Mouse (Mus musculus) testis, postnatal 10 days (tissue): ENCODE data around the gene Exd1.

Experiments used
- DNase-seq: peaks from one replicate; pipeline ENCODE4 v3.0.0; 2021; ENCODE audit warnings: low spot score

Exd1 gene

DNA sequence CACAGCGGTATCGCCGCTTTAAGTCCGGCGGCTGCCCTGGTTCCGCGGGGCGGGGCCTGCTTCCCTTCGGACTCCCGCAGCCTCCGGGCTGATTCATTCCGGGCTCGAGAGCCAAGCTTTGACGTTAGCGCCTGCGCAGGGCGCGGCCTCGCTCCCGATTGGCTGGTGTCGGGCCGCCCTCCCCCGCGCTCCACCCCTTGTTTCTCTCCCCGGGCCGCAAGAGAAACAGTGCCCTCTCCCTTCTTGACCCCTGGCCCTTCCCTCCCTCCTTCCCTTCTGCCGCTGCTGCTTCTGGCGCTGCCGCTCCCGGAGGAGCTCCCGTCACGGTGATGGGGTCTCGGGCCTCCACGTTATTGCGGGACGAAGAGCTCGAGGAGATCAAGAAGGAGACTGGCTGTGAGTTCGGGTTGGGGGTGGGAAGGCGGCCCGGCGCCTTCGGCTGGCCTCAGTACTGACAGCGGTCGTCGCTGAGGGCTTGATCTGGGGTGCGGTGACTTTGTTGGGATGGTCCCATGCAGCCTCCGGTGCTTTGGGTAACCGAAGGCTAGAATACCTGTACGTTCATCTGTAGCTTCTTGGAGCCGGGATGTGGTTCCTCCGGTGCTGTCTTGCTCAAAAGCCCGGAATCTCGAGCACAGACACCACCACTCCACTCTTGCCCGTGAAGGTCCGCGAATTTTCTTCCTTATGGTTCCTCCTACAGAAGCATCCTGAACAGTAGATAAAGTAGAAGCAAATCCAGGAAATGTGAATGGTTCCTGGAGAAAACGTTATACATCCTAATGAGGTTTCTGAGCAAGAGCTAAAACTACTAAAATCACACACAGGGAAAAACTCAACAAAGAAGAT is at the start of gene Exd1, which contains the start of gene Chp1:
TSS of gene Exd1 (minus strand) at position 106 of the 849 bp plus-strand sequence.
TSS of gene Chp1 (plus strand) at position 176 of the 849 bp plus-strand sequence.
- DNase-seq: peak; percentile 99

DNA sequence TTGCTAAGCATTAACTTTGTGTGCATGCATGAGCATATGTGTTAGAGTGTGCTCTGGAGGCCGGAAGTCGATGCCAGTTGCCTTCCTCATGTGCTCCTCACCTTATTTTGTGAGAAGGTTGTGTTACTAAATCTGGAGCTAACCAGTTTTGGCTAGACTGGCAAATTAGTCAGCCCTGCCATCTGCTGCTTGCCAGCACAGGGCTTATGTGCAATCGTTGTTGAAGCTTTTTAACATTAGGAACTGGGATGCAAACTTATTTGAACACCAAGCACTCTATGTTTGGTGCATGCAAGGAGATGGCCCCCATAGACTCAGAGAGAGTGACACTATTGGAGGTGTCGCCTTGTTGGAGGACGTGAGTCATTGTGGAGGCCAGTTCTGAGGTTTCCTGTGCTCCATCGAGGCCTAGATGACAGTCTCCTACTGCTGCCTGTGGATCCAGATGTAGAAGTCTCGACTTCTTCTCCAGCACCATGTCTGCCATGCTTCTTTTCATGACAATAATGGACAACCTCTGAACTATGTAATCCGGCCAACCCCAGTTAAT is 49.4 kb upstream of the Exd1 start:
- no peak for DNase-seq

DNA sequence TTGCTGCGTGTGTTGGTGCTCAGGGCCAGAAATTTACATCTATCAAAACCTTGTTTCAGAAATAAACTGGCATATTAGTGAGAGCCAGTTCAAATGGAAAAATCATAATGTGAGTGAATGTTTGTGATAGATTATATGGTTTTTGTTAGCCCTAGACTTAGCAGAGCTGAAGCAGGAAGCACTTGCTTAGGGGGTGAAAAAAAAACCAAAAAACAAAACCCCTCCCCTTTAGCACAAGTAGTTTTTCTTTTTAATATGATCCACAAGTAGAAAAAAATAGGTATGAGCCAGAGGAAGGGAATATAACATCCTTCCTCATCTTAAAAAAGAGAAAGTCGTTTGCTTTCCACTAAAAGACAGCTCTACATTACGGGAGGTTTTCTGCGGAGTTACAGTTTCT is 47.9 kb upstream of the Exd1 start:
- DNase-seq: no peak

DNA sequence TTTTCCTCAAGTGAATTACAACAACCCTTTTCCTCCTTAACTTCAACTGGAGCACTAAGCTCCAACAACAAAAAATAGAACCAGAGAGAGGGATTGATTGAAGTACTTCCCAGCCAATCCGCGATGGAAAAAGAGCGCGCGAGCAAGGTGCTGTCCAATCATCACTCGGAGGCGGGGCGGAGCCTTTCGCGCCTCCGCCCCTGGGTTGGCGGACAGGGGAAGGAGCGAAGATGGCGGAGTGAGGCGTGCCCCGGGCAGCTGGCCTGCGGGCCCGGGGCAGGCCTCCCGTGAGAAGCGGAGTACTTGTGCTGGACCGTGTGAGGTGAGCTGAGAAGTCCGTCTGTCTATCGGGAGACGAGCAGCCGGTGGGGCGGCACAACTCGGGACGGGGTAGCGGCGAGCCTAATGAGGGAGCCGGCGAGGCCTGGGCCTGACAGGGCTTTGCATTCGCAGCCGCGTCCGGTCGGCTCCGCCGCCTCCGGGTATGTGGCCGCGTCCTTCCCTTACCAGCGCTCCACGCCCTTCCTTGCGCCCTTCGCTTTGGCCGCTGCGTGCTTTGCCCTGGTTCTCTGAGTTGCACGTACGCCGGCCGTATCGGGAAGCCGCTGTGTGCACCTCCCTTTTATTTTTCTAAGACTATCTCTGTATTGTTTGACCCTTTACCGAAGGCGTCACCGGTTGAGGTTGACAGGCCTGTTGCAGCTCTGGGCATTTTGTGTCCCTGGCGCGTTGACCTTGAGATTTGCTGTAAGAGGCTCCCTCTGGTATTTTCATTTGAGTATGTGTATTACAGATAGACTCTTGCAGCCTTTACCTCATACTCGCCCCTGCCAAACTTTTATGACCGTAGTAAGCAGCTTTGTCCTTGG is 46.9 kb upstream of the Exd1 start:
- DNase-seq: peak; percentile 97

DNA sequence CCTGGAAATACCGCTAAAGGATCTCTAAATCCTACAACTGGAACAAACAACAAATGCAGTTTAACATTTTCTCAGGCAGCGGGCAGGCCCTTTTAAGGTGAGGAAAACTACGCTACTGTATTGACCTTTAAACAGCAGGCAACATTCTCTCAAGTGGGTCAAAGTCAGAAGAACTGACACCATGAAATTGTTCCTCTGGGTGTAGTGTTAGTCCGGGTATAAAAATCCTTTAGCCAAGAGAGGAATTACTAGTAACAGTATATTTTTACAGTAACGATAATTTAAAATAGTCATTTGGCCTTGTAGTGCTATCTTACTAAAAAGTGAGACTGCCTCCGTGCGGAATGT is 46.3 kb upstream of the Exd1 start:
- DNase-seq: no peak

DNA sequence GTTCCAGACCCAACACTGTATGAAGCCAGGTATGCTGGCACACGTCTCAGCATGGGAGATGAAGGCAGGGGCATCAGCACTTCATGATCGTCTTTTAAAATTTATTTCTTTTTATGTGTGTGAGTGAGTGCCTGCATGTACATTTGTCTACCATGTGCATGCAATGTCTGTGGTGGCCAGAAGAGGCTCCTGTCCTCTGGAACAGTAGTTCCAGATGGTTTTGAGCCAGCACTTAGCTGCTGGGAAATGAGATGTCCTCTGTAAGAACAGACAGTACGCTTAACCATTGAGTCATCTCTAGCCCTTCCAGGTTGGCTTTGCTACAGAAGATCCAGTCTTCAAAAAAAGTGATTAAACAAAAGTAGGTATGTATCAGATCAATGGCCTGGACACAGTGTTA is 43.8 kb upstream of the Exd1 start:
- no peak for DNase-seq

DNA sequence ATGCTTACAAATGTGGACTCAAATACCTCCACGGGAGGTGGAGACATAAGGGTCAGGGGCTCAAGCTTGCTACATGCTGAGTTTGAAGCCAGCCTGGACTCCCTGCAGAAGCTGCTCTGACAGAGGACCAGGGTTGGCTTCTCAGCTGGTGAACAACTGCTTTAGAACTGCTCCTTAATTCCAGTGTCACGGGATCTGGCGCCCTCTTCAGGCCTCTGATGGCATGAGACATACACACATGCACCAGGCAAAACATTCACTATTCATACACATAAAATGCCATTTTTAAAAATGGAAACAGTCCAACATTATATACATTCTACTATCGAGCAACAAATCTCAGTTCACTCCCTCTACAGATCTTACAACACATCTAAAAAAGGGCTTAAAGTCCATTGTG is 40.0 kb upstream of the Exd1 start:
- peak; percentile 79 for DNase-seq

DNA sequence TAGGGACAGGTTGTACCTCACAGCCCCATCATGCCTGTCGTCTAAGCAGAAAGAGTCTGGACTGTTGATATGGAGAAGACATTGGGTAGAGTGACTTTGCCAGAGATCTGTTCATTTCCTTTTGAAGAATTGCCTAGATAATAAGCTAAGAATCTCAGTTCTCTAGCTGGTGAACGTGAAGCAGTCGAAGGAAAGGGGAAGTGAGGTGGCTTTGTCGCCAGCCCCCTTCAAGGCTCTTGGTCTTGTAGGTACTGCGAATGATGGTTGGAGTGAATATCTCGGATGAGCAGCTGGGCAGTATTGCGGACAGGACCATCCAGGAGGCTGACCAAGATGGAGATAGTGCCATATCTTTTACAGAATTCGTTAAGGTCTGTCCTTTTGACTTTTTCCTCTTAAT is 36.9 kb upstream of the Exd1 start:
- DNase-seq: no peak

DNA sequence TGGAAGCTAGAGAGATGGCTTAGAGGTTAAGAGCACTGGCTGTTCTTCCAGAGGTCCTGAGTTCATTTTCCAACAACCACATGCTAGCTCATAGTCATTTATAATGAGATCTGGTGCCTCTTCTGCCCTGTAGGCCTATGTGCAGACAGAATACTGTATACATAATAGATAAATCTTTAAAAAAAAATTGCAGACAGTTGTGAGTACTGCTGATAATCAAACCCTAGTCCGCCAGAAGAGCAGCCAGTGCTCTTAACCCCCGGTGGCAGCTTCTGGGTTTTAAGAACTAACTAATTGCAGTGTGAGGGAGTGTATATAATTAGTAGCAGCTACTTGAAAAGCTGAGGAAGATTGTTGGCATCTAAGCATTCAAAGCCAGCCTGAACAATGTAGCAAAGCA is 36.0 kb upstream of the Exd1 start:
- DNase-seq: no peak

DNA sequence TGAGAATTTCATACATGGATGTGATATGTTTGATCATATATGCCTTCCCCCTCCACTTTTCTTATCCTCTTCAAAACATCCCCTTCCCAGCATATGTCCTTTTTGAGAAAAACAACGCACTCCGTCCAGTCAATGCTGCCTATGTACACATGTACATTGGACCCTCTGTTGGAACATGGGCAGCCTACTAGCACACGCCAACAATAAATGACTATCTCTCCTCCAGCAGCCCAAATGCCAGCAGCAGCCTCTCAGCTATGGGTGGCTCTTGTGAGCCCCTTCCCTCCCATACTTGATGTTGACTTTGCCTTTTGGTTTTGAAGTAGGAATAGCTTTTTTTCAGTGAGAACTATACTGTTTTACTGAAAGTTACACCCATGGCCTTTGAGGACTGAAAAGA is 34.1 kb upstream of the Exd1 start:
- no peak for DNase-seq

DNA sequence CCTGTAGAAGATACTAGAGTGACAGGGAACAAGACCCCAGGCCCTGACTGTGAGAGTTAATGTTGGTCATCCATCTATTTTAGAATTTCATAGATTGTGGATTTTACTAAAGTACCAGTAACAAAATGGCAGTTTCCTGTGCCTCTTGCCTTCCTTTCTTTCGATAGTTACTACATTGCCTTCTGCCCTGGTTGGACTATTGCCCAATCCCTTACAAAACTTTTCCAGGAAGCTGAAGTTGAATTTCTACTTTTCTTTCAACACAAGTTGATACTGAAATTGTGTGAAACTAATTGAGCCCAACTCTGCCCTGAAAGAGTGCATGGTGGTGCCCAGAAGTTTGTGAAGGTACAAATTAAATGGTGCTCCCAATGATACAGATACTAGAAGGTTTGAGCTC is 25.0 kb upstream of the Exd1 start:
- no peak for DNase-seq

DNA sequence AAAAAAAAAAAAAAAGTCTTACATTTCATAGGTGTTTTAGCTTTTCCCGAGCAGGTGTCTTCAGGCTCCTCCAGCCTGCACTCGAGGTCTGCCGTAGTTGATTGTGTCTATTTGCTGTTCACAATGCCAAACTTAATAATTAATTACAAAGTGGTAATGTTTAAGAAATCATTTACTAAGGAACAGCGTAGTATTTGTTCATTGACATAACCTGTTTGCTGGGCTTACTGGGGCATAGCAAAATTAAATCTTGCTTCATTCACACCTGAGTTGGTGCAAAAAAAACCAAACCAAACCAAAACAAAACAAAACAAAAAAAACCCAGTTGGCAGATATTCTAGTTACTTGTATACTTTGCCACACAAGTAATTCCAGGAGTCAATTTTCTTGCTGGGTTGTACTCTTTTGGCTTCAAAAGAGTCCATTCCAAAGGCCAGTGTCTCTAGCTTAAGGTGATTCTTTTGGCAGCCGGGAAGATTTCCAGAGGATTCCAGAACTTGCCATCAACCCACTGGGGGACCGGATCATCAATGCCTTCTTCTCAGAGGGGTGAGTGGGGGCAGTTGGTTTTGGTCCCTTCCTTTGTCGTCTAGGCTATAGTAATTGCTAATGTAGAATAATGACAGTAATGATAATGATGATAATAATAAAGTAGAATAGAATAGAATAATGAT is 18.9 kb upstream of the Exd1 start:
- DNase-seq: no peak

DNA sequence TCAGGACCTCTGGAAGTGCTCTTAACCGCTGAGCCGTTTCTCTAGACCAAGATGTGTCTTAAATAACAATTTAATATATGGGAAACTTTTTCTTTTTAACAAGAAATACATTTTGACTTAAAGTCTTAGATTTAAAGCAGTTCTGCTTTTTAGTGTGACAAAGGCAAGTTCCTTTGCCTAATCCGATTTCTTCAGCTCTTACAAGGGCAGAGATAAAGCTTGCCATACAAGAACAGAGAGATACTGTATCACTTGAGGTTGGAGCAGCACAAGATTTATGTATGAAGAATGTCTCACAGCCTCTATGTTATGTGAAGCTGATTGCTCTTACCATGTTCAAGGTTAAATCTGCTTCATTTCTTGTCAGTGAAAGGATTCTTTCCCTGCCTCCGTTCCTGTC is 17.9 kb upstream of the Exd1 start:
- no peak for DNase-seq

DNA sequence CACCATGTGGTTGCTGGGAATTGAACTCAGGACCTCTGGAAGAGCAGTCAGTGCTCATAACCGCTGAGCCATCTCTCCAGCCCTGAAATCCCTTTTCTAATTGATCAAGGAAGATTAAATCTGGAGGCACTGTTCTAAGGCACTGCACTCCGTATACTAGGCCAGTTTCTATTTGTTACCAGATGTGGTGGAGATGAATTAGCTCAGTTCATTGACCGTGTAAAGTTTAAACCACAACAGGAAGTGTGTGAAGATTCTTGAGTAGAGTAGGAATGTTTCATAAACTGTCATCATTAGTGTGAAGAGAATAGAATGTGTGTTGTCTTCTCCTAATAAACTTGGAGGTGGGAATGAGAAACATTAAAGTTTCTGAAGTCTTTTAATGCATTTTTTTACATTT is 14.4 kb upstream of the Exd1 start:
- no peak for DNase-seq

DNA sequence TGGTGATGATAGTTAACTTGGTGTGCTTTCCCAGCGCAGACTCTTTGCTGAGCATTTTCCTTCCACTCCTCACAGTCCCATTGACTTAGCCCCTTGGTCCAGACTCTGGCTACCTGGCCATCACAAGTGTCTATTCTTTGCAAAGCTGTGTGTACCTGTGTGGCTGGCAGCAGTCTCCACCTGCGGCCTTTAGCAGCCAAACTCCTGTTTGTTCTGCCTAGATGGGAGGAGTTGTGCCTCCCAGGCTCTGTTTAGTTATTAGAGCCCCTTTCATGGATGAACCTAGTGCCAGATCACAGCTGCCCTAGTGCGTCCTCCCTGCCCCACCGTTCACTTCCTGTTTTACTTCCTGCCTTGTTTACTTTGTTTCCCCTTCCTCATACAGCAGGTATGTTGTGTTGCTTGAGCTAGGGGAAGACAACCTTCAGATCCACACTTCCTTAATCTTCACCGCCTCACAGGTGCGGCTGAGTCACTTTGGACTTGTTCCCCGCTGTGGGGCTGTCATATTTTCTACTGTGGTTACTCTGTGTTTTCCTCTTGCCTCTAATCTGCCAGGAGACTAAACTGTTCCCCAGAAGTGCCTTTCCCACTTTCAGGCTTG is 11.4 kb upstream of the Exd1 start:
- DNase-seq: no peak

DNA sequence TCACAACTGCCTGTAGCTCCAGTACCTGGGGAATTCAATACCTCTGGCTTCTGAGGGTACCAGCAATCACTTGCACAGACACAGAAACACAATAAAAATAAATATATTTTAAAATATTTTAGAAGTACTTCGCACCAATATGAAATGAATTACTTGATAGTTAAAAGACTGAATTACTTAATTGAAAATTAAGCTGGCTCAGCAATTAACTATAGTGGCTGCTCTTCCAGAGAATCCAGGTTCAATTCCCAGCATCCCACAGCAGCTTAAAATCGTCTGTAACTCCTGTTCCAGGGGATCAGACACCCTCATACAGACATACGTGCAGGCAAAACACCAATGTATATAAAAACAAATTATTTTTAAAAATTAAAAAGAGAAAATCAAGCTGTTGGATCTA is 10.6 kb upstream of the Exd1 start:
- DNase-seq: no peak

DNA sequence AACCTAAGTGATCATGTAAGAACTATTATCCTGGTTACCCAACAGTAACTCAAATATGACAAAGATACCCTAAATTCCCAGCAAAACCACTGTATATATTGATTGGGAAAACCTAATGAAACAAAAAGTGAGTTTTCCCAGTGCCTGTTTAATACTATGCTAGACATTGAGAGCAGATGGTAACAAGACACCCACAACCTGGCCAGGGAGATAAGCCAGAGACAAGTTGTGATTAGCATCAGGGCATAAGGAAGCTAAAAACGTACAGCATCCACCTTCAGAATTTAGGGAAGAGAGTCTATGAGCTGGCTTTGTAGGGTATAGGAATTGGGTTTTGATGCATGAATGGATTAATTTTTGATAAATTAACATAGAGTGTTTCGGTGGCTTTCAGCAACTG is 2.3 kb upstream of the Exd1 start:
- no peak for DNase-seq

DNA sequence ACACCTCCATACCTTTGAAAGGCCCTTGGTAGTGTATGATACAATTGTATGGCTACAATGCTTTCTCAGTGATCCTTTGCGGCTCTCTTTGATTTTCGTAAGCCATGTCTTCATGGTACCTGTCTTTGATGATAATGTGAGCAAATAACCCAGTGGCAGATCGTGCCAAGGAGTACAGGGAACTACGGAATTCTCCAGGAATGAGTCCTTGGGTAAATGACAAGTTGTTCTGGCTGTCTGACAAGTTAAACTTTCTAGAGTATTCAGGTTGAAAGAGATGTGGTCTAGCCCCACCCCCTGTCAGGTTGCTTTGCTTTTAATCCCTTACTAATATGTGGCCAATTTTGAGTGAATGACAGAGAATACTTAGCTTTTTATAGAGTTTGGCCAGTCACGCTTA is 1.3 kb upstream of the Exd1 start:
- DNase-seq: no peak

DNA sequence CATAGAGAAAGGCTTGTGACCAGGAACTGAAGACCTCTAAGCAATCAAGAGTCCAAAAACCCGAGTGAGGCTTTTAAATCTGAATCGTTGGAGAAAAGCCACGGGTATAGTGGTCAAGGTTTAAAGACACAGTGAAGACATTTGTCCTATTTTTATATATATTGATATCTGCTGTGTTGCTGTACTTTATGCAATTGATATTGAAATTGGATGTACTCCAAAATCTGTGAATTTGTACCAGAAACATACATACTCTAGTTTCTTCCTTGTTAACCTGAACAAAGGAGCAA is 889 bp upstream of the Exd1 start:
- DNase-seq: no peak

DNA sequence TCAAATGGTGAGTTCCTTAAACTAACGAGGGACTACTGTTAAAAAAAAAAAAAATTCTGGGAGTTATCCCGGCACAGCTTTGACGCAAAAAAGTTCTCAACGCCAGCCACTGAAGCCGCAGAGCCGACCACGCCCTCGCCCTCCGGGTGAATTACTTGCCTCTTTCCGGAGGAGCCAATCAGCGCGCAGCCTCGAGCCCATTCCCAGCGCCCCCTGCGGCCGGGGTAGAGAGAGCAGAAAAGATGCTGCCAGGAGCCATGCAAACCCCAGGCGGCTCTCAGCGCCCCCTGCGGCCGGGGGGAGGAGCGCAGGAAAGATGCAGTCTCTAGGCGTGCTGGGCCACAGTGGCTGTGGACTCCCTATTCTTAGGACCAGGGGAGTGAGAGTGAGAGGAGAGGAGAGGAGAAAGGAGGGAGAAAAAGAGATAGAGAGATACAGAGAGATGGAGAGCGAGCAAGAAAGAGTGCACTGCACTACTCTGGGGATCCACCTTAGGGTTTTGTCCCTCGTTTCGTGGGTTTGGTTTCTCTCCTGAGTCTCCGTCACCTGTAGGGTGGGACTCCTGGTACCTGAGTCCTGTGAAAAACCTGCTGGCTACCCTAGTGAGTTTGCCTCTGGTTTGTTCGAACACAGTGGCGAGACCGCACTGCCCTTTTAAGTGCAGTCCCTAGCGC is 442 bp downstream of the Exd1 start:
- peak; percentile 89 for DNase-seq

DNA sequence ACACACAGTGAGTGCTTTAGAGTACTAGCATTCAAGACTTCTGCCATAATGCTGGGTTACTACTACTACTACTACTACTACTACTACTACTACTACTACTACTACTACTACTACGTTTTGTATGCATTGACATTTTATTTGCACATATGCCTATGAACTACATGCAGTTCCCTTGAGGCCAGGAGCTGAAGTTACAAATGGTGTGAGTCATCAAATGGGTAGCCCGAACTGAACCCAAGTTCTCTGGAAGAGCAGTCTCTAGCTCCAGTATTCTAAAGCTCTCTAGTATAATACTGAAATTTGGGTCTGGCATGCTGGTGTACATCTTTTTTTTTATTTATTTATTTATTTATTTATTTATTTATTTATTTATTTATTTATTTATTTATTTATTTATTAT is 3.8 kb downstream of the Exd1 start:
- no peak for DNase-seq

DNA sequence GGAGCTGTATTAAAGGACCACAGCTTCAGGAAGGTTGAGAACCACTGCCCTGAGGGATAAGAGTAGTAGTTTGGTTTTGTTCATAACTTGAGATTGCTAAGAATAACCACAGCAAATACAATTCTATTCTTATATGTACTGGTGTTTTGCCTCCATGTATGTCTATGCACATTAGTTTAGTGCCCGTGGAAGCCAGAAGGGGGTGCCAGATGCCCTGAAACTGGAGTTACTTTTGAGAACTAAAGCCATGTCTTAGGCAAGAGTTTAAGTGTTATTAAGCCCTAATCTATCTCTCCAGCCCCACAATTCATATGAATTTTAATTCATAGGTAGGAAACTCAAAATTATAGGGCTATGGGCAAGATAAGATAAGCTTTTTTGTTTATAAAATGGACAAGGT is 5.3 kb downstream of the Exd1 start:
- DNase-seq: peak; percentile 72
